Mouse (Mus musculus) kidney, adult 2 months (tissue): Measurements from ENCODE around the gene Rbfox3.

Experiments
- CTCF ChIP-seq: fragments of 200-500 bp; conservative IDR thresholded peaks from 2 replicates; pipeline ENCODE4 v1.5.1; 2011; ENCODE audit warnings: low read depth, mild to moderate bottlenecking, control low read depth, low read length, moderate library complexity, mixed read lengths; ENCODE audit not compliant: insufficient read depth, insufficient read length
- POLR2A ChIP-seq: fragments of 200-500 bp; IDR thresholded peaks from one replicate; pipeline ENCODE4 v1.6.1; 2011; ENCODE audit warnings: low read depth, low read length, control low read depth

GRCm38 (mm10) chr11:118679736-118680410 lies 231.5 kb downstream of the Rbfox3 start:
- TF ChIP-seq CTCF: no peak
- no peak for TF ChIP-seq POLR2A
